In genomic region chr10:119048643-119049420, GRCm38 (mm10) we compare ENCODE assay signal across 33 mouse cellular contexts.
DNase-seq lines count a peak whose midpoint lies in the region; ATAC-seq and TF ChIP-seq lines count a peak whose summit lies in the region.
"Had no signal": no experiment of that assay in that cellular context is flagged by ENCODE, and none has a peak within 500 bp of the region (broad histone marks: within the 10 kb centered on the region; RNA-seq: fewer than 3 reads in every experiment).

No protein-coding gene starts in this region.

- no peaks in the 10 kb centered on the region for H3K36me3 ChIP-seq in heart, embryonic 16.5 days (ENCODE audit: control insufficient read depth, insufficient read depth)
- no peaks in the 10 kb centered on the region for H3K36me3 ChIP-seq in heart, adult 2 months (ENCODE audit: control insufficient read depth, insufficient read depth, low read length)
- peaks cover 0 to 9% of the 10 kb centered on the region in 2 experiments; a peak in 2 of 4 replicates for H3K36me3 ChIP-seq in MEL (ENCODE audit: control insufficient read depth in 1 of 2, insufficient read depth in 2 of 2, low read length in 2 of 2)
- H3K36me3 ChIP-seq: embryonic facial prominence, embryonic 13.5 days; forebrain, embryonic 10.5 days; forebrain, embryonic 15.5 days; hindbrain, embryonic 13.5 days; kidney, embryonic 15.5 days; neural tube, embryonic 15.5 days; stomach, embryonic 15.5 days had no signal

- intact Hi-C loops in heart, adult 2 months (cut with DNase I) = no loop called here

- no peak overlapping the region for H3K9ac ChIP-seq in heart, embryonic 16.5 days (ENCODE audit: low read length)
- no peak overlapping the region for H3K9ac ChIP-seq in heart, adult 2 months (ENCODE audit: low read depth, low read length)
- H3K9ac ChIP-seq in MEL (ENCODE audit: control insufficient read depth, low read depth, low read length, poor library complexity, severe bottlenecking) = no peak overlapping the region
- H3K9ac ChIP-seq: embryonic facial prominence, embryonic 13.5 days; forebrain, embryonic 15.5 days; hindbrain, embryonic 13.5 days; kidney, embryonic 15.5 days; liver, embryonic 14.5 days; lung, embryonic 14.5 days; neural tube, embryonic 15.5 days; stomach, embryonic 15.5 days had no signal

- TF ChIP-seq CTCF in heart, adult 2 months (IDR thresholded peaks at IDR 0.05) = no peak
- no peak for TF ChIP-seq CTCF in MEL (IDR thresholded peaks at IDR 0.05 in 2 of 3, conservative IDR thresholded peaks at IDR 0.05 in 1 of 3; ENCODE audit: control insufficient read depth in 1 of 3, insufficient read depth in 1 of 3, low read depth in 2 of 3, low read length in 3 of 3, poor library complexity in 1 of 3, severe bottlenecking in 1 of 3)

- WGBS in heart, embryonic 16.5 days = 43% methylated on average over 6 of the region's 6 CpGs
- WGBS in heart, adult 2 months = 62% methylated on average over 6 of the region's 6 CpGs

- H3K4me3 ChIP-seq in heart, embryonic 16.5 days (ENCODE audit: low read length) = no peak overlapping the region
- no peak overlapping the region for H3K4me3 ChIP-seq in heart, adult 2 months
- no peak overlapping the region for H3K4me3 ChIP-seq in MEL (ENCODE audit: control insufficient read depth in 1 of 2, insufficient read depth in 1 of 2, low read depth in 2 of 2, low read length in 2 of 2)
- H3K4me3 ChIP-seq: embryonic facial prominence, embryonic 13.5 days; forebrain, embryonic 10.5 days; forebrain, embryonic 15.5 days; gastrocnemius, adult 2 months; hindbrain, embryonic 13.5 days; kidney, embryonic 15.5 days; neural tube, embryonic 15.5 days; stomach, embryonic 15.5 days had no signal

- DNase-seq in heart, adult 2 months = no peak
- peak; percentile 59 for DNase-seq in lung, postnatal 36 days
- no peak for DNase-seq in lung, postnatal 10 days
- DNase-seq in MEL (ENCODE audit: low read depth, low spot score) = no peak
- DNase-seq in urinary bladder, postnatal 36 days (ENCODE audit: low spot score in 2 of 2) = no peak
- DNase-seq in cerebellum, adult 11-12 months = no peak
- DNase-seq: adrenal gland, postnatal 10 days; B cell, adult 2 months; cerebellum, adult 11 months; cerebellum, adult 9-11 months; gastrocnemius, adult 2 months; gastrocnemius, postnatal 36 days; heart, adult 18-20 months; heart, postnatal 14 days; kidney, adult 11 months; kidney, postnatal 25 days; liver; lung, embryonic 14.5 days; midbrain, embryonic 14.5 days; right cerebral cortex, postnatal 25 days; thymus, adult 18-20 months; thymus, postnatal 25 days had no signal

- TF ChIP-seq RAD21 in MEL (IDR thresholded peaks at IDR 0.05; ENCODE audit: low read depth, low read length) = no peak

- H3K27ac ChIP-seq in heart, embryonic 16.5 days (ENCODE audit: low read length) = no peak overlapping the region
- no peak overlapping the region for H3K27ac ChIP-seq in heart, adult 2 months
- no peak overlapping the region for H3K27ac ChIP-seq in MEL (ENCODE audit: control insufficient read depth, low read depth, low read length)
- H3K27ac ChIP-seq: embryonic facial prominence, embryonic 13.5 days; forebrain, embryonic 10.5 days; forebrain, embryonic 15.5 days; gastrocnemius, adult 2 months; hindbrain, embryonic 13.5 days; kidney, embryonic 15.5 days; liver, embryonic 14.5 days; neural tube, embryonic 15.5 days; stomach, embryonic 15.5 days had no signal

- no peaks in the 10 kb centered on the region for H3K27me3 ChIP-seq in heart, embryonic 16.5 days (ENCODE audit: control insufficient read depth, insufficient read depth, low read length)
- no peaks in the 10 kb centered on the region for H3K27me3 ChIP-seq in heart, adult 2 months (ENCODE audit: control insufficient read depth, insufficient read depth, low read length)
- no peaks in the 10 kb centered on the region for H3K27me3 ChIP-seq in MEL (ENCODE audit: control insufficient read depth in 1 of 2, insufficient read depth in 2 of 2, low read length in 2 of 2)
- H3K27me3 ChIP-seq: CH12.LX; embryonic facial prominence, embryonic 13.5 days; forebrain, embryonic 15.5 days; hindbrain, embryonic 13.5 days; kidney, embryonic 15.5 days; neural tube, embryonic 15.5 days; Patski; stomach, embryonic 15.5 days had no signal

- TF ChIP-seq POLR2A in heart, adult 2 months (IDR thresholded peaks at IDR 0.05; ENCODE audit: insufficient read depth, low read depth, low read length) = no peak
- no peak for TF ChIP-seq POLR2A in MEL (IDR thresholded peaks at IDR 0.05; ENCODE audit: control insufficient read depth in 1 of 2, insufficient read depth in 1 of 2, low read depth in 1 of 2, low read length in 2 of 2, poor library complexity in 1 of 2)

- ATAC-seq in heart, embryonic 16.5 days (replicated peaks; ENCODE audit: extremely low read depth, insufficient read depth, low FRiP score) = peak; percentile 66
- ATAC-seq: forebrain, embryonic 15.5 days; Patski had no signal

- no peak overlapping the region for H3K4me2 ChIP-seq in heart, embryonic 16.5 days (ENCODE audit: low read depth, low read length)
- H3K4me2 ChIP-seq: embryonic facial prominence, embryonic 13.5 days; forebrain, embryonic 15.5 days; hindbrain, embryonic 13.5 days; kidney, embryonic 15.5 days; lung, embryonic 14.5 days; neural tube, embryonic 15.5 days; stomach, embryonic 15.5 days had no signal

- H3K4me1 ChIP-seq in heart, embryonic 16.5 days (ENCODE audit: control insufficient read depth, insufficient read depth, low read length) = peaks cover 9% of the 10 kb centered on the region
- peaks cover 6% of the 10 kb centered on the region for H3K4me1 ChIP-seq in heart, adult 2 months (ENCODE audit: control insufficient read depth, insufficient read depth, low read length)
- peaks cover 3 to 18% of the 10 kb centered on the region in 2 experiments; a peak in 3 of 4 replicates for H3K4me1 ChIP-seq in MEL (ENCODE audit: control insufficient read depth in 1 of 2, insufficient read depth in 2 of 2, low read length in 2 of 2)
- H3K4me1 ChIP-seq: forebrain, embryonic 15.5 days; hindbrain, embryonic 13.5 days; neural tube, embryonic 15.5 days; stomach, embryonic 15.5 days had no signal

- TF ChIP-seq EP300 in heart, adult 2 months (IDR thresholded peaks at IDR 0.05; ENCODE audit: insufficient read depth, low read depth, low read length) = no peak
- peak; percentile 74 to 75 for TF ChIP-seq EP300 in MEL (IDR thresholded peaks at IDR 0.05; ENCODE audit: low read depth in 1 of 2, low read length in 2 of 2)

- H3K79me2 ChIP-seq in heart, adult 2 months (replicated peaks; ENCODE audit: control insufficient read depth, insufficient read depth, low read length) = no peaks in the 10 kb centered on the region
- no peaks in the 10 kb centered on the region for H3K79me2 ChIP-seq in MEL (ENCODE audit: control insufficient read depth, insufficient read depth, low read length, poor library complexity)

- H3K9me3 ChIP-seq in heart, embryonic 16.5 days (replicated peaks; ENCODE audit: control insufficient read depth, low read length) = no peaks in the 10 kb centered on the region
- H3K9me3 ChIP-seq in MEL (replicated peaks; ENCODE audit: insufficient read depth, low read length) = no peaks in the 10 kb centered on the region
- H3K9me3 ChIP-seq: embryonic facial prominence, embryonic 13.5 days; forebrain, embryonic 10.5 days; forebrain, embryonic 15.5 days; hindbrain, embryonic 13.5 days; kidney, embryonic 15.5 days; neural tube, embryonic 15.5 days; stomach, embryonic 15.5 days had no signal

TF ChIP-seq in MEL, 35 proteins besides CTCF, POLR2A, EP300 and RAD21:
- TF ChIP-seq ELF1 (IDR thresholded peaks at IDR 0.05; ENCODE audit: low read depth, low read length) (no peak), NELFE (IDR thresholded peaks at IDR 0.05; ENCODE audit: low read depth, low read length) (no peak), TCF12 (IDR thresholded peaks at IDR 0.05; ENCODE audit: low read depth, low read length) (peak; percentile 81), SIN3A (IDR thresholded peaks at IDR 0.05; ENCODE audit: low read length) (peak; percentile 26; the same call in 1 of the 2 replicates), GATA1 (IDR thresholded peaks at IDR 0.05; ENCODE audit: low read depth, low read length) (peak; percentile 81), RCOR1 (IDR thresholded peaks at IDR 0.05; ENCODE audit: low read depth, low read length) (peak; percentile 63), TAL1 (IDR thresholded peaks at IDR 0.05; ENCODE audit: low read length) (peak; percentile 38; the same call in 1 of the 2 replicates), ETS1 (IDR thresholded peaks at IDR 0.05; ENCODE audit: low read depth, low read length) (peak; percentile 67)
